Mouse (Mus musculus) myocyte (in vitro differentiated cells): Measurements from ENCODE around the gene Cby1. TPM values are rescaled to one million over a fixed set of nuclear protein-coding genes. Genes with fewer than 3 reads are reported as not detected.
A peak's percentile ranks its signal among the peaks of the same experiment; 100 is the strongest.

Experiments used
- H3K27me3 ChIP-seq: one replicate; pipeline ENCODE4 v1.6.1; 2011; ENCODE audit not compliant: control insufficient read depth, insufficient read depth, insufficient read length
- H3K36me3 ChIP-seq: one replicate; pipeline ENCODE4 v1.6.1; 2011; ENCODE audit not compliant: control insufficient read depth, insufficient read depth
- H3K4me2 ChIP-seq: one replicate; pipeline ENCODE4 v1.6.1; 2011; ENCODE audit warnings: low read depth, control low read depth
- H3K4me3 ChIP-seq: one replicate; pipeline ENCODE4 v1.5.1; 2011; ENCODE audit warnings: mild to moderate bottlenecking, control low read depth, moderate library complexity
- H3K79me2 ChIP-seq: one replicate; pipeline ENCODE4 v1.6.1; 2011; ENCODE audit not compliant: control insufficient read depth, insufficient read depth
- H3ac ChIP-seq: one replicate; pipeline ENCODE4 v1.6.1; 2011; ENCODE audit not compliant: control insufficient read depth, insufficient read length
- CEBPB ChIP-seq: IDR thresholded peaks from 2 replicates; pipeline ENCODE4 v1.6.1; 2011; ENCODE audit warnings: mild to moderate bottlenecking, moderate library complexity; ENCODE audit not compliant: poor library complexity, insufficient read depth, severe bottlenecking
- E2F4 ChIP-seq: IDR thresholded peaks from one replicate; pipeline ENCODE4 v1.6.1; 2011; ENCODE audit warnings: mild to moderate bottlenecking, control low read depth, moderate library complexity; ENCODE audit not compliant: insufficient read depth
- MAX ChIP-seq: IDR thresholded peaks from one replicate; pipeline ENCODE4 v1.6.1; 2011; ENCODE audit warnings: low read depth, mild to moderate bottlenecking, control low read depth
- MYOD1 ChIP-seq, 3 experiments: IDR thresholded peaks; one replicate each; pipeline ENCODE4 v1.6.1; 2011; ENCODE audit warnings: control low read depth in 2 of 3, low read depth in 2 of 3, mild to moderate bottlenecking in 2 of 3, moderate library complexity in 1 of 3; ENCODE audit not compliant: insufficient read length in 2 of 3, control insufficient read depth in 1 of 3
- MYOG ChIP-seq, 3 experiments: IDR thresholded peaks; one replicate each; pipeline ENCODE4 v1.6.1; 2011; ENCODE audit warnings: control low read depth in 2 of 3, low read depth in 2 of 3, mild to moderate bottlenecking in 2 of 3; ENCODE audit not compliant: insufficient read length in 2 of 3, control insufficient read depth in 1 of 3, insufficient read depth in 1 of 3
- POLR2A ChIP-seq: IDR thresholded peaks from one replicate; pipeline ENCODE4 v1.6.1; 2011; ENCODE audit warnings: low read depth, mild to moderate bottlenecking, control low read depth, moderate library complexity; ENCODE audit not compliant: insufficient read length
- POLR2AphosphoS2 ChIP-seq: IDR thresholded peaks from one replicate; pipeline ENCODE4 v1.6.1; 2011; ENCODE audit warnings: low read depth, control low read depth; ENCODE audit not compliant: insufficient read length
- REST ChIP-seq: IDR thresholded peaks from one replicate; pipeline ENCODE4 v1.6.1; 2011; ENCODE audit warnings: mild to moderate bottlenecking, control low read depth, moderate library complexity; ENCODE audit not compliant: insufficient read depth, insufficient read length
- SRF ChIP-seq: IDR thresholded peaks from one replicate; pipeline ENCODE4 v1.6.1; 2011; ENCODE audit warnings: low read depth; ENCODE audit not compliant: control insufficient read depth, insufficient read length
- TCF12 ChIP-seq: IDR thresholded peaks from one replicate; pipeline ENCODE4 v1.6.1; 2011; ENCODE audit warnings: mild to moderate bottlenecking, control low read depth; ENCODE audit not compliant: poor library complexity, insufficient read depth, severe bottlenecking
- TCF3 ChIP-seq: IDR thresholded peaks from one replicate; pipeline ENCODE4 v1.6.1; 2011; ENCODE audit warnings: low read depth, control low read depth; ENCODE audit not compliant: insufficient read length
- USF1 ChIP-seq: IDR thresholded peaks from one replicate; pipeline ENCODE4 v1.6.1; 2011; ENCODE audit warnings: low read depth, mild to moderate bottlenecking, control low read depth, moderate library complexity
- polyA plus RNA-seq: library from polyadenylated mRNA; unstranded; fragments of >200 nt; fragmentation: generic; extraction: Trizol; gene quantifications from one replicate; pipeline ENCODE4 v1.2.1, GENCODE M21; 2012; ENCODE audit warnings: missing spikeins

The Cby1 gene
- polyA plus RNA-seq, 1 experiment, result 41.6 TPM

GRCm38 (mm10) chr15:79618456-79618855, 40.5 kb upstream of the Cby1 start:
- no peaks in the 10 kb centered on the region for H3K79me2 ChIP-seq
- TF ChIP-seq TCF12 (no peak), REST (no peak), MYOG (IDR thresholded peaks at IDR 0.05; ENCODE audit: control insufficient read depth in 1 of 3, insufficient read depth in 1 of 3, insufficient read length in 2 of 3, low read depth in 2 of 3) (no peak), POLR2A (no peak), MYOD1 (IDR thresholded peaks at IDR 0.05; ENCODE audit: control insufficient read depth in 1 of 3, insufficient read length in 2 of 3, low read depth in 2 of 3) (no peak), SRF (no peak), E2F4 (no peak), CEBPB (no peak), POLR2AphosphoS2 (no peak), MAX (no peak), USF1 (no peak), TCF3 (no peak)
- no peak overlapping the region for H3ac ChIP-seq
- no peak overlapping the region for H3K4me3 ChIP-seq
- H3K36me3 ChIP-seq, result no peaks in the 10 kb centered on the region
- H3K27me3 ChIP-seq, result peaks cover 4% of the 10 kb centered on the region
- no peak overlapping the region for H3K4me2 ChIP-seq

DNA sequence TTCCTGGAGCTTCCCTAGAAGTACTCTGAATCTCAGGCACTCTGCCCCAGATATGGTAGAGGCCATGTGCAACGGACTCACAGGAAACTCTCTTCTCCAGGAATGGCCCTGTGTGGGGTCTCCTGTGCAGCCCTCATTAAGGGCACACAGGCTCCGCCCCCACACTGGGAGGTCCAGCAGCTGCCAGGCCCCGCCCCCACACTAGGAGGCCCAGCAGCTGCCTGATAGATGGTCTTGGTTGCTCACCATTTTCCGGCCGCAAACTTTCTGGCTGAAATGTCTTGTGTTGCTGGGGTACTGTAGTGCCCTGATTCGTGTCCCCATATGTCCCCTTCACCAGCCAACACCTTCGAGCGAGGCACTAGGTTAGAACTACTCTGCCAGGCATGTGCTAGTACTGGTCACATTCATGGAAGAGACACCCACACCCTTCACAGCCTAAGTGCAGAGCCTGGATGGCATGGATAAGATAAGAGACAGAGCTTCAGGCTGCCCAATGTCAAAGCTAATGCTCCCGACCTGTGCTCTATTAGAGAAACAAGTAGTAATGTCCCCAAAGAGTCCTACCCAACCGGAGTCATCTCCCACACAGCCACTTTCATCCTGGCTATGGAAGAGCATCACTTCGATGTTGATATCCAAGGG, 39.1 kb upstream of the Cby1 start:
- Histone ChIP-seq H3K36me3 (no peaks in the 10 kb centered on the region), H3K27me3 (peaks cover 4% of the 10 kb centered on the region), H3ac (no peak overlapping the region), H3K4me3 (no peak overlapping the region), H3K4me2 (no peak overlapping the region), H3K79me2 (no peaks in the 10 kb centered on the region)
- TF ChIP-seq POLR2AphosphoS2 (no peak), SRF (no peak), USF1 (no peak), MYOG (IDR thresholded peaks at IDR 0.05; ENCODE audit: control insufficient read depth in 1 of 3, insufficient read depth in 1 of 3, insufficient read length in 2 of 3, low read depth in 2 of 3) (peak in 1 of 3 experiments; percentile 6), E2F4 (no peak), MYOD1 (IDR thresholded peaks at IDR 0.05; ENCODE audit: control insufficient read depth in 1 of 3, insufficient read length in 2 of 3, low read depth in 2 of 3) (no peak), MAX (no peak)

- H3K79me2 ChIP-seq, result no peaks in the 10 kb centered on the region
Observed at GRCm38 (mm10) chr15:79630471-79630870, 28.5 kb upstream of the Cby1 start.

DNA sequence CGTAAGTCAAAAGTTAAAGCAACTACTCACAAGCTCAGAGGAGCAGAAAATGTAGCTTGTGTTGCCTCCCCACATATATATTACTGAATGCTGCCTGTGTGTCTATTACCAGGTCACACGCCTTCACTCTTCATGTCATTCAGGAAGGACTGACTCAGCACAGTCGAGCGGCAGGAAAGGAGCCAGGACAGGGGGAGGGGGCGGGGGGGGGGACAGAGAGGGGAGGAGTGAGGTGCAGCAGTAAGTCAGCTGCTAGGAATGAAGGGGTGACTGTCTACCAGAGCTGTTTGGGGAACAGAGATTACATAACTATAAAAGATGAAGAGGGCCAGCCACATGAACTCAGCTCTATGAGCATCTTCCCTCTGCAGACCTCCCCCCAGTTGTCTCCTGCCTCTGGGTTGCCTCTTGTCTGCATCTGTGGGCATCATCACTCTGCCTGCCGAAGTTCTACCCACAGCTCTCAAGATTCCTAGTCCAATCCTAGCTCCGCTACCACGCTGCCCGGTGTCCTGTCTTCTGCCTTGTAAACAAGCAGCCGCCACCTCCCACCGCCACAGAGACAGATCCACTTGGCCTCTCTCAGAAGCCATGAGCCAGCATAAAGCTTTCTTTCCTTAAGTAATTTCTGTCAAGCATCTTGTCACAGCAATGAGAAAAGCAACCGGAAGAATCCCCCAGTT, 17.7 kb upstream of the Cby1 start:
- Histone ChIP-seq H3K27me3 (peaks cover 5% of the 10 kb centered on the region), H3K4me2 (no peak overlapping the region), H3ac (no peak overlapping the region), H3K4me3 (no peak overlapping the region), H3K79me2 (no peaks in the 10 kb centered on the region), H3K36me3 (no peaks in the 10 kb centered on the region)
- TF ChIP-seq TCF3, result no peak
- TF ChIP-seq MAX, result no peak
- no peak for TF ChIP-seq SRF
- no peak for TF ChIP-seq POLR2A
- TF ChIP-seq MYOG (IDR thresholded peaks at IDR 0.05; ENCODE audit: control insufficient read depth in 1 of 3, insufficient read depth in 1 of 3, insufficient read length in 2 of 3, low read depth in 2 of 3), result no peak
- no peak for TF ChIP-seq MYOD1 (IDR thresholded peaks at IDR 0.05; ENCODE audit: control insufficient read depth in 1 of 3, insufficient read length in 2 of 3, low read depth in 2 of 3)
- no peak for TF ChIP-seq E2F4

More at GRCm38 (mm10) chr15:79630471-79630870, 28.5 kb upstream of the Cby1 start:
- no peak overlapping the region for H3K4me2 ChIP-seq
- H3ac ChIP-seq, result no peak overlapping the region
- TF ChIP-seq MAX, result no peak
- no peak for TF ChIP-seq POLR2AphosphoS2
- no peak for TF ChIP-seq USF1
- TF ChIP-seq CEBPB, result no peak
- no peak for TF ChIP-seq TCF12
- no peak for TF ChIP-seq E2F4
- no peak for TF ChIP-seq MYOD1 (IDR thresholded peaks at IDR 0.05; ENCODE audit: control insufficient read depth in 1 of 3, insufficient read length in 2 of 3, low read depth in 2 of 3)
- no peak for TF ChIP-seq SRF
- TF ChIP-seq POLR2A, result no peak
- no peak for TF ChIP-seq REST
- no peak for TF ChIP-seq MYOG (IDR thresholded peaks at IDR 0.05; ENCODE audit: control insufficient read depth in 1 of 3, insufficient read depth in 1 of 3, insufficient read length in 2 of 3, low read depth in 2 of 3)
- no peak for TF ChIP-seq TCF3
- H3K36me3 ChIP-seq, result no peaks in the 10 kb centered on the region
- no peak overlapping the region for H3K4me3 ChIP-seq
- peaks cover 17% of the 10 kb centered on the region for H3K27me3 ChIP-seq
